Mouse (Mus musculus) 3134 (cell line): ENCODE data around the gene Chd5.

Experiments used
- DNase-seq: peaks from one replicate; pipeline ENCODE4 v3.0.0-alpha.2; 2011; ENCODE audit warnings: low spot score; ENCODE audit not compliant: insufficient read length; ENCODE audit errors: extremely low read depth

The Chd5 gene

DNA sequence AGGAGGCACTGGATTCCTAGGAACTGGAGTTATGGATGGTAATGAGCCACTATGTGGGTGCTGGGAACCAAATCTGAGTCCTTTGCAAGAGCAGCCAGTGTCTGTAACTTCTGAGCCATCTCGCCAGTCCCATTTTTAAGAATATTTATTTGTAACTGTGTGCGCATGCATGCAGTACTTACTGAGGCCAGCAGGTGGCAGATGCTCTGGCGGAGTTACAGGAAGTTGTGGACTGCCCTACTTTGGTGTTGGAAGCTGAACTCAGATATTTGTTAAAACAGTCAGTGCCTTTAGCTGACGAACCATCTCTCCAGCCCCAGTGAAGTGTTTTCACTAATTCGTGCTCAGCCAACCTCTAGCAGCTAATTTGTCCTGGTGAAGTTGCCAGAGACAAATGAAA, 86.5 kb downstream of the Chd5 start:
- DNase-seq = no peak

DNA sequence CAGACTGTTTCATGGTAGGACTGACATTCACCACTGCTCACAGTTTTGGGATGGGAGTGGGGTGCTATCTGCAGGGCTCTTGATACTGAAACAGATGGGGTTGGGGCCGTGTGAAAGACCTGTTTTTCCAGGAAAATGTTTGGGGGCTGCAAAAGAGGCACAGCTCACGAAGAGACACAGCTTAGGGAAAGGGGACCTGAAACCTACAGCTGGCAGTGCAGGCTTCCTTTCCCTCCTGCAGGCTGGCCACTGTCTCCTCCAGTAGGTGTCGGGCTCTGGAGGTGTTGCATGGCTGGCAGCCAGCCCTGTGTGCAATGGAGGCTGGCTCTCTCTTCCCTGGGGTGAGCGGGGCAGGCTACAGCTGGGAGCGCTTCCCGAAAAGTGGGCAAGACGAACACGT, 89.8 kb downstream of the Chd5 start:
- no peak for DNase-seq

DNA sequence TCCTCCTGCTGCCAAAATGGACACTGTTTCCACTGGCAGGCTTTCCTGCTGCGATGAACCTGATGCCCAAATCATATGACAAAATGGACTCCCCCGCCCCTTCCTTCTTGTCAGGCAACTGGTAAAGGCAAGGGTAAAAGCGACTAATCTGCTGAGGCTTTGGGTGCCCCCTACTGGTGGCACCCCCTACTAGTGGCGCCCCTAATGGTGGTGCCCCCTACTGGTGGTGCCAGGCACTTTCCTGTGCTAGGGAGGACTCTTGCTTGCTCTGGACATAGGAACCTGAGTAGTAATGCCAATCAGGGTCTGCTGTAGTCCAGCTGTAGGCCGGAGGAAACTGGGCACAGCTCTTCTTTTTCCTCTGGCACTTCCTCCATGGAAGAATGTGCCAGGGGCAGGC, 93.9 kb downstream of the Chd5 start:
- DNase-seq = peak; percentile 48

DNA sequence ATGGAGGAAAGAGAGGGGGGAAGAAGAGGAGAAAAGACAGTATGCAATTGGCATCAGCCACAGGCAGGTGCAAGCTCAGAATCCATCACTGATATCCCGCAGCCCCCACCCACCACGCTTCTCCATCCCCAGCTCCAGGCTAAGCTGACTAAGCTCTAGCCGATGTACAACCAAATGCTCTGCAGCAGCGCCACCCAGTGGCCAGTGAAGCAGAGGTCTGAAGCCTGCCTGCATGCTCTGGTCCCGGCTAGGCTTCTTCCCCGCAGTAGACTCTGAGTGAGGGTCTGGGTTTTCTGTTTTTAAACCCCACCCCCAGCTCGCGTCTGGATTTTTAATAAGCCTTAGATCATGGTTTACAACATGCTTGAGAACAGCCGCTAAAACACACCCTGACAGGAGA, 96.4 kb downstream of the Chd5 start:
- DNase-seq = peak; percentile 40

DNA sequence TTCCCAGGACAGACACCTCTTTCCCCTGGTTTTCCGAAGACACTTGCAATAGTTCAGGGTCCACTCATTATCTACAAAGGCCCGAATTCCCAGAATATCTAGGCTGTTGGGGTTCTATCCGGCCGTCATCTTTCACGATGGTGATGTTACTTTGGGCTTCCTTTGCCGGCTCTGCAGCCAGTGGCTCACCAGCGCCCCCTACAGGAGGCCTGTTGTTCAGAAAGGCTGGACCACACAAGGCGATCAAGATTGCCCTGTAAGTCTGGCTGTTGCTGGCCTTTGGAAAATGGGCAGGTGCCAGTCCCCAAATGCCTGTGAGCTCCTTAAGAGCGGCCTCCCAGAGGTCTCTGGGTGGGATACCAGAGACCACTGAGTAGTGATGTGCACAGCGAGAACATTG, 96.8 kb downstream of the Chd5 start:
- DNase-seq = peak; percentile 29
